Mouse (Mus musculus) liver, embryonic 14.5 days (tissue): Measurements from ENCODE around the gene Srp9.

ENCODE experiments used
- CTCF ChIP-seq: IDR thresholded peaks from 2 replicates; pipeline ENCODE4 v1.5.1; 2016; ENCODE audit warnings: antibody characterized with exemption, low read depth, control low read depth
- EP300 ChIP-seq: IDR thresholded peaks from 2 replicates; pipeline ENCODE4 v1.6.1; 2016; ENCODE audit warnings: antibody characterized with exemption, low read depth

- TF ChIP-seq EP300 (no peak), CTCF (no peak)
Measured at GRCm38 (mm10) chr1:182157734-182158133, 33.2 kb downstream of the Srp9 start.
